Mouse (Mus musculus): Measurements from ENCODE around the gene Obox7. TPM values are rescaled to one million over a fixed set of nuclear protein-coding genes. Genes with fewer than 3 reads are reported as not detected.

The Obox7 gene
- polyA plus RNA-seq (2012; rRNA removed; ENCODE audit: low replicate concordance) = not detected in 2 replicates

GRCm38 (mm10) chr7:14659196-14659595 lies at the start of gene Obox7:
TSS of gene Obox7 (plus strand) at chr7:14659496.

Other genes starting within 250 kb of the Obox7 start
- not detected in 2 replicates for gene Sult2a8, start 212.7 kb upstream of the Obox7 start, polyA plus RNA-seq (2012; rRNA removed; ENCODE audit: low replicate concordance)
- gene Sult2a7, start 165.3 kb upstream of the Obox7 start, polyA plus RNA-seq (2012; rRNA removed; ENCODE audit: low replicate concordance) = not detected in 2 replicates
- not detected in 2 replicates for gene Vmn1r90, start 96.0 kb upstream of the Obox7 start, polyA plus RNA-seq (2012; rRNA removed; ENCODE audit: low replicate concordance)